Comparison of ENCODE assay signal across 8 mouse cellular contexts in genomic region chr9:123924589-123925066, GRCm38 (mm10). TPM values are rescaled to one million over a fixed set of nuclear protein-coding genes. Genes with fewer than 3 reads are reported as not detected.
DNase-seq lines count a peak whose midpoint lies in the region; ATAC-seq and TF ChIP-seq lines count a peak whose summit lies in the region.

No protein-coding gene starts in this region.

- no peaks in the 10 kb centered on the region for H3K36me3 ChIP-seq in forebrain, embryonic 12.5 days (replicated peaks)
- no peaks in the 10 kb centered on the region for H3K36me3 ChIP-seq in heart, postnatal 0 days (replicated peaks; ENCODE audit: control insufficient read depth, insufficient read depth, low read length)
- H3K36me3 ChIP-seq in neural tube, embryonic 14.5 days (ENCODE audit: control insufficient read depth, insufficient read depth, low read length) = no peaks in the 10 kb centered on the region
- H3K36me3 ChIP-seq in testis, adult 2 months (ENCODE audit: control insufficient read depth, insufficient read depth, low read length) = no peaks in the 10 kb centered on the region

- TF ChIP-seq EP300 in heart, postnatal 0 days (IDR thresholded peaks at IDR 0.05; ENCODE audit: low read depth) = no peak

- H3K9ac ChIP-seq in forebrain, embryonic 12.5 days = peak overlapping the region; percentile 70
- H3K9ac ChIP-seq in heart, postnatal 0 days (replicated peaks; ENCODE audit: low read depth, low read length) = peak overlapping the region; percentile 50
- H3K9ac ChIP-seq in neural tube, embryonic 14.5 days (replicated peaks; ENCODE audit: low read depth, low read length) = peak overlapping the region; percentile 69

- peaks cover 17% of the 10 kb centered on the region for H3K4me1 ChIP-seq in forebrain, embryonic 12.5 days
- no peaks in the 10 kb centered on the region; the same call in 1 of the 2 replicates for H3K4me1 ChIP-seq in heart, postnatal 0 days (ENCODE audit: control insufficient read depth, insufficient read depth)
- 0 out of 2 replicates have a peak, but pooled peaks cover 2% of the 10 kb centered on the region for H3K4me1 ChIP-seq in neural tube, embryonic 14.5 days (ENCODE audit: control insufficient read depth, insufficient read depth, low read length)
- H3K4me1 ChIP-seq in testis, adult 2 months (ENCODE audit: control insufficient read depth, insufficient read depth, low read length) = peaks cover 23% of the 10 kb centered on the region

- H3K4me3 ChIP-seq in forebrain, embryonic 12.5 days (replicated peaks) = peak overlapping the region; percentile 59
- peak overlapping the region; percentile 51 for H3K4me3 ChIP-seq in heart, postnatal 0 days (ENCODE audit: low read depth, low read length)
- H3K4me3 ChIP-seq in neural tube, embryonic 14.5 days (ENCODE audit: low read depth, low read length) = peak overlapping the region; percentile 49
- H3K4me3 ChIP-seq in testis, adult 2 months (ENCODE audit: control insufficient read depth, low read depth, low read length) = peak overlapping the region; percentile 95

- peak; percentile 91 for ATAC-seq in forebrain, embryonic 12.5 days (ENCODE audit: low FRiP score)
- peak; percentile 90 for ATAC-seq in heart, postnatal 0 days (ENCODE audit: insufficient read depth, low read depth)
- peak; percentile 90 for ATAC-seq in neural tube, embryonic 14.5 days (ENCODE audit: low read depth)

- peaks cover 4% of the 10 kb centered on the region; the same call in 1 of the 2 replicates for H3K27me3 ChIP-seq in forebrain, embryonic 12.5 days
- H3K27me3 ChIP-seq in heart, postnatal 0 days (ENCODE audit: control insufficient read depth, insufficient read depth, low read length) = no peaks in the 10 kb centered on the region
- H3K27me3 ChIP-seq in neural tube, embryonic 14.5 days (ENCODE audit: control insufficient read depth, insufficient read depth, low read length) = no peaks in the 10 kb centered on the region
- H3K27me3 ChIP-seq in testis, adult 2 months (ENCODE audit: control insufficient read depth, insufficient read depth, low read length) = no peaks in the 10 kb centered on the region

- TF ChIP-seq CTCF in heart, postnatal 0 days (IDR thresholded peaks at IDR 0.05; ENCODE audit: low read depth) = no peak
- TF ChIP-seq CTCF in testis, adult 2 months (IDR thresholded peaks at IDR 0.05; ENCODE audit: control insufficient read depth, insufficient read depth, insufficient replicate concordance, low read depth, low read length) = no peak

- under 1% methylated on average over 47 of the region's 49 CpGs for WGBS in forebrain, embryonic 12.5 days
- under 1% methylated on average over 41 of the region's 49 CpGs for WGBS in heart, postnatal 0 days
- WGBS in neural tube, embryonic 14.5 days = under 1% methylated on average over 30 of the region's 49 CpGs

- DNase-seq in CD8-positive naive resting alpha-beta T cell, adult 2 months (ENCODE audit: low read depth in 2 of 2, low spot score in 2 of 2) = peak; percentile 81 to 85
- DNase-seq in c-Kit-positive CD71-positive TER-119-positive erythroid progenitor cells, embryonic 14.5 days (ENCODE audit: low spot score) = peak; percentile 82
- DNase-seq in heart, postnatal 0 days (ENCODE audit: low spot score) = peak; percentile 91
- DNase-seq in kidney, postnatal 4 days = peak; percentile 91 to 96
- peak; percentile 94 to 95 for DNase-seq in lung, adult 18-20 months

- peak overlapping the region; percentile 73 for H3K4me2 ChIP-seq in forebrain, embryonic 12.5 days
- peak overlapping the region; percentile 61 for H3K4me2 ChIP-seq in heart, postnatal 0 days (ENCODE audit: low read depth, low read length)
- H3K4me2 ChIP-seq in neural tube, embryonic 14.5 days (ENCODE audit: low read depth, low read length) = peak overlapping the region; percentile 67

- peak overlapping the region; percentile 97 for H3K27ac ChIP-seq in forebrain, embryonic 12.5 days
- H3K27ac ChIP-seq in heart, postnatal 0 days (ENCODE audit: low read depth) = peak overlapping the region; percentile 89
- peak overlapping the region; percentile 96 for H3K27ac ChIP-seq in neural tube, embryonic 14.5 days (ENCODE audit: low read depth, low read length)
- peak overlapping the region; percentile 81 for H3K27ac ChIP-seq in testis, adult 2 months (ENCODE audit: control insufficient read depth, insufficient read depth, low read depth, low read length)

- 0 out of 2 replicates have a peak, but pooled peaks cover 2% of the 10 kb centered on the region for H3K9me3 ChIP-seq in forebrain, embryonic 12.5 days
- H3K9me3 ChIP-seq in heart, postnatal 0 days (replicated peaks; ENCODE audit: control insufficient read depth, low read length) = no peaks in the 10 kb centered on the region
- no peaks in the 10 kb centered on the region for H3K9me3 ChIP-seq in neural tube, embryonic 14.5 days (ENCODE audit: control insufficient read depth, low read length)

- peak; percentile 40 for TF ChIP-seq POLR2A in testis, adult 2 months (IDR thresholded peaks at IDR 0.05; ENCODE audit: control insufficient read depth, low read depth, low read length)

RNA-seq across cellular contexts. Expression of gene Ccr1, which starts 43.9 kb away (rescaled TPM):
- polyA plus RNA-seq in forebrain, embryonic 12.5 days (2016; fragmentation: Nextera tagmentation; extraction: Ambion mirVana) = 0.62 and 1.0 TPM in 2 replicates
- total RNA-seq in heart, postnatal 0 days (2014; rRNA removed; ENCODE audit: low replicate concordance) = 1.3 and 2.4 TPM in 2 replicates
- 1.9 and 2.4 TPM in 2 replicates for polyA plus RNA-seq in heart, postnatal 0 days (2015; fragmentation: Nextera tagmentation; extraction: Ambion mirVana)
- polyA plus RNA-seq in neural tube, embryonic 14.5 days (2014; fragmentation: Nextera tagmentation; extraction: Ambion mirVana) = 0.12 and 1.6 TPM in 2 replicates
- polyA plus RNA-seq in testis, adult 2 months (2012; rRNA removed) = 0.06 and 0.16 TPM in 2 replicates

RNA-seq across cellular contexts. Expression of gene Ccr1l1, which starts 53.6 kb away (rescaled TPM):
- not detected in 2 replicates for polyA plus RNA-seq in forebrain, embryonic 12.5 days (2016; fragmentation: Nextera tagmentation; extraction: Ambion mirVana)
- total RNA-seq in heart, postnatal 0 days (2014; rRNA removed; ENCODE audit: low replicate concordance) = not detected in 2 replicates
- not detected in 2 replicates for polyA plus RNA-seq in heart, postnatal 0 days (2015; fragmentation: Nextera tagmentation; extraction: Ambion mirVana)
- polyA plus RNA-seq in neural tube, embryonic 14.5 days (2014; fragmentation: Nextera tagmentation; extraction: Ambion mirVana) = not detected in 2 replicates
- polyA plus RNA-seq in testis, adult 2 months (2012; rRNA removed) = not detected in 2 replicates

Comparison
In these comparisons a context has a peak if more than half of its experiments do, and no peak if none do; other contexts are left out.
1. Peak in every context shown above with its lines: DNase-seq, ATAC-seq, H3K4me3 ChIP-seq and H3K27ac ChIP-seq.